Comparison of ENCODE assay signal across 20 mouse cellular contexts in genomic region chr7:134943063-134943462, GRCm38 (mm10). TPM values are rescaled to one million over a fixed set of nuclear protein-coding genes. Genes with fewer than 3 reads are reported as not detected.
"Had no signal": no experiment of that assay in that cellular context is flagged by ENCODE, and none has a peak within 500 bp of the region (broad histone marks: within the 10 kb centered on the region; RNA-seq: fewer than 3 reads in every experiment).

No protein-coding gene starts in this region.

- H3K4me3 ChIP-seq: neural tube, embryonic 13.5 days; neural tube, embryonic 15.5 days; stomach, embryonic 15.5 days had no signal

- DNase-seq: retina, postnatal 1 day; right cerebral cortex, adult 18-20 months; right cerebral cortex, postnatal 14 days; right cerebral cortex, postnatal 25 days; right cerebral cortex, postnatal 4 days; spleen, adult 18-20 months; thymus, adult 18-20 months; thymus, adult 2 months; thymus, postnatal 14 days; thymus, postnatal 25 days; thymus, postnatal 36 days; thymus, postnatal 4 days had no signal

- H3K27ac ChIP-seq: neural tube, embryonic 13.5 days; neural tube, embryonic 15.5 days; stomach, embryonic 15.5 days; stomach, postnatal 0 days had no signal

RNA-seq across cellular contexts. Expression of gene Fam196a, which starts 4.8 kb away (rescaled TPM):
- total RNA-seq: neutrophil, adult 5-6 weeks had no signal
- polyA plus RNA-seq: small intestine, adult 2 months; spleen, adult 2 months; thymus, adult 2 months; urinary bladder, adult 2 months had no signal
